Mouse (Mus musculus) 3T3-L1 (cell line): ENCODE data around the gene Rnf150.
A peak's percentile ranks its signal among the peaks of the same experiment; 100 is the strongest.
"Not testable (repeated sequence)": the region's sequence is repeated elsewhere in the genome, so short reads cannot be mapped to it uniquely, and the experiment has no call there.

Source experiments
- DNase-seq: peaks from one replicate; pipeline ENCODE4 v3.0.0-alpha.2; 2015; ENCODE audit warnings: low read depth, low spot score

The Rnf150 gene

GRCm38 (mm10) chr8:83074248-83074647, 211.1 kb downstream of the Rnf150 start:
- no peak for DNase-seq

DNA sequence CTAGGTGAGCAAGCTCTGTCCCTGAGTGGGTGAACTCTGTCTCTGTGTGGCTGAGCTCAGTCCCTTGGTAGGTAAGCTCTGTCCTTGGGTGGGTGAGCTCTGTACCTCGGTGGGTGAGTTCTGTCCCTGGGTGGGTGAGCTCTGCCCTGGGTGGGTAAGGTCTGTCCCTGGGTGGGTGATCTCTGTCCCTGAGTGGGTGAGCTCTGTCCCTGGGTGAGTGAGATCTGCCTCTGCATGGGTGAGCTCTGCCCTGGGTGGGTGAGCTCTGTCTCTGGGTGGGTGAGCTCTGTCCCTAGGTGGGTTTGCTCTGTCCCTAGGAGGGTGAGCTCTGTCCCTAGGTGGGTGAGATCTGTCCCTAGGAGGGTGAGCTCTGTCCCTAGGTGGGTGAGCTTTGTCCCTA, 213.5 kb downstream of the Rnf150 start:
- no peak for DNase-seq

GRCm38 (mm10) chr8:83077329-83077728, 214.2 kb downstream of the Rnf150 start:
- no peak for DNase-seq

GRCm38 (mm10) chr8:83078701-83079533, 215.8 kb downstream of the Rnf150 start:
- DNase-seq = no peak

- DNase-seq = no peak
These were observed 216.3 kb downstream of the Rnf150 start for GRCm38 (mm10) chr8:83079534-83079844.

GRCm38 (mm10) chr8:83081266-83081665, 218.1 kb downstream of the Rnf150 start:
- DNase-seq = no peak

- DNase-seq = not testable (repeated sequence)
These were observed 218.7 kb downstream of the Rnf150 start for GRCm38 (mm10) chr8:83081806-83082205.

GRCm38 (mm10) chr8:83082251-83082650, 219.1 kb downstream of the Rnf150 start:
- no peak for DNase-seq

- no peak for DNase-seq
These were observed 220.3 kb downstream of the Rnf150 start for GRCm38 (mm10) chr8:83083452-83083851.

DNA sequence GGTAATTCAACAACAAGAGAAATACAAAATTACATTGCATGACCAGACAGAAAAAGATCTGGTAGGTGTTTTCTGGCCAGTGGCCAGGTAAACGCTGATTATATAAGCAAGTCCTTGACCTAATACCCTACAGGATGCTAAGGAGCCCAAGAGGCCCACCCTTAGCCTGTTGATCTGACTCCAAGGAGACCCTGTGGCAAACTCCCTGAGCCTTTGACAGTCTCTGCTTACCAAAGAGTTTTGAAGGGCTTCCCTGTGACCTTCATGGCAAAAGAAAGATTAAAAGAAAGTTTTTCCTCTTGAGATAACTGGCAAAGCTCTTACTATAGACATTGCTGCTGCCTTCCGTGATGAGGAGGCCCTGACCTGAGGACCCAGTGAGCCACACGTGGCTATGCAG, 222.4 kb downstream of the Rnf150 start:
- no peak for DNase-seq

DNA sequence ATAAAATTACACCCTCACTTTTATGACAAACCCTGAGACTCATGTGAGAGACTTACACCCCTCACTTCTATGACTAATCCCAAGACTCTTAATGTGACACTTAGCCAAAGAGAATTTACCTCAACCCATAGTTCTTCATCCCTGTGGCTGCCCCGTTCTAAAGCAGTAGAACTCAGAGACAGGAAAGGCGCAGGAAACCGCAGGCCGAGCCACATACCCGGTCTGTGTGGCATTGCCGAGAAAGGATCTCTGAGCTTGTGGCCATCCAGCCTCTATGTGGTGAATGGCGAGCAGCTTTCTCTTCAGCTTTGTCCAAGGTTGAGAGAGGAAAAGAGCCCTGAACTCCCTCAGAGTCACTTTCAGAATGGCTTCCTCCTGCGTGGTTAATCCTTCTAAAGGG, 223.5 kb downstream of the Rnf150 start:
- no peak for DNase-seq

DNA sequence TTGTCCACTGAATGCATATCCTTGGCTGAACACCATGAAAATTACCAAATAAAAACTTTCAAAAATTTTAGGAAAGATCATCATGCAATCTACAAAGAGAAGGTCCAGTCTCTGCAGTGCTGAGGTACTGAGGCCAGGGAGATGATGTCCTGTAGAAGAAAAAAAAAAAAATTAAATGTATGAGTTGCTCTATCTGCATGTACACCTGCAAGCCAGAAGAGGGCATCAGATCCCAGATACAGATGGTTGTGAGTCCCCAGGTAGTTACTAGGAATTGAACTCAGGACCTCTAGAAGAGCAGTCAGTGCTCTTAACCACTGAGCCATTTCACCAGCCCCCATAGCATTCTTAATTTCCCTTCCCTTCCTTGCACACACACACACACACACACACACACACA, 224.4 kb downstream of the Rnf150 start:
- DNase-seq = no peak

DNA sequence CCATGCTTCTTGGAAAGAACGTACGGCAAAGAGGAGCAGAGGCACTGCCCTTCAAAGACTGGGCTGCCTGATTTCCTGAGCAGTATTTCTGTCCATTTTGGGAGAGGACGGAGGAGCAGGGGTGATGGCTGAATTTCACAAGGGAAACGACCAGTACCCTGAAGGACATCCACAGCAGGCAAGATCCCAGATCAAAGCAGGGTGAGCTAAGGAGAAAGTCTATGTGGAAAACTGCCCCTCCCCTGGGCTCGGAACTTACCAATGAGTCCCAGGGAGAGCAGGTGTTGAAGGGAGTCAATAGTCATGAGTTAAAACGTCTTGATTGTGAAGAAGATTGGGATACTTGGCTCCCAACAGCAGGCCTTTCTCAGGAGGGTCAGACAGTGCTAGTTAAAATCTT, 225.0 kb downstream of the Rnf150 start:
- DNase-seq = no peak

- DNase-seq = peak; percentile 90
These were observed 226.3 kb downstream of the Rnf150 start for GRCm38 (mm10) chr8:83089336-83089986.

DNA sequence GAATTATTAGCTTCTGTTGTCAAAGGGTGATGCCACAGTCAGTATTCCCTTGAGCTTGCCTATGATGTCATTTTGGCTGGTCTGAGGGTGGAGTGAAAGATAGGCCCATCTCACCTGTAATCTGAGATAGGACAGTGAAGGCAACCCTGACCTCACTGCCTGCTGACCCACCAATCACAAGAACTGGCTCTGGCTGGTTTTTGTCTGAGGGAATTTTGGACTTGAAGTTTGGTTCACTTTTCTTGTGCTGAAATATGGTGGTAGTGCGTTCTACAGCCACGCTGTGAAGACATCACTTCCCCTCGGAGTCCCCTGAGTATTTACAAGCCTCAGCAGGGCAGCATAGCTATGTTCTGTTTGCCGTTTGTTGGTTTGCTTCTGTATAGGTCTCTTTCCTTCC, 227.3 kb downstream of the Rnf150 start:
- DNase-seq = no peak

- DNase-seq = peak; percentile 50
These were observed 236.9 kb downstream of the Rnf150 start for GRCm38 (mm10) chr8:83100041-83100440.

DNA sequence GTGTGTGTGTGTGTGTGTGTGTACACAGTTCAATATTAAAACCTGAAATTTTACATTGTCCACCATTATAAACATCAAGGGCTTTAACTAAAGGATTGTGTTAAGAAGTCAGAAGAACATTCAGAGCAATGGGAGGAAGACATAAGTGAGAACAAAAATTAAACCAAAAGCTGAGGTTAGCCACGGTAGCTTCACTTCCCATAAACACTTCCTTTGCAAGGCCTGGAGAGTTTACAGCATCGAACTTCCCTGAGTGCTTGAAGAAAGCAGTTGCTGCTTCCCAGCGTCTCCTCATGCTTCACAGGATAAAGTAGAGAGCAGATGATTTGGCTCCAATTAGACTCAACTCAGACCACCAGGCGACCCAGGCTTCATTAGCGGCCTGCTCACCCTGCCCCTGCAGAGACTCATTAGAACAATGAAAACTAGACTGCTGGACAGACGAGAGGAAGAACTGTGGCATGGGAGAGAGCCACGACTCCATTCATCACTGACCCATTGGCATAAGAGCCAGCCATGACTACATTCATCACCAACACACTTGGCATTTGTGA, 239.9 kb downstream of the Rnf150 start:
- no peak for DNase-seq

GRCm38 (mm10) chr8:83103968-83104367, 240.8 kb downstream of the Rnf150 start:
- DNase-seq = no peak

- DNase-seq = no peak
These were observed 246.6 kb downstream of the Rnf150 start for GRCm38 (mm10) chr8:83109756-83110155.

DNA sequence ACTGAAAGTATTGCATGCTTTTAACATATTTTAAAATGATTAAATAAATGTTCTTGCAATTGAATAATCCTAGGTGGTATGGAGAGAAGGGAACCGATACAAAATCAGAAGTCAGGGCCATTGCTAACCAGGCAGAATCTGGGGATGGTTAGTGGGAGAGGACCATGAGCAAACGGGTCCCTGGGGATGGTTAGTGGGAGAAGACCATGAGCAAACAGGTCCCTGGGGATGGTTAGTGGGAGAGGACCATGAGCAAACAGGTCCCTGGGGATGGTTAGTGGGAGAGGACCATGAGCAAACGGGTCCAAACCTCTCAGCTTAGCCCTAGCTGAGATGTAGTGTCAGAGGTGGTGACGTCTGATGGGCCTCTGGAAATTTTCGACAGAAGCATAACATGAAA, 247.0 kb downstream of the Rnf150 start:
- DNase-seq = no peak

GRCm38 (mm10) chr8:83135086-83135485, 271.9 kb downstream of the Rnf150 start:
- DNase-seq = no peak

DNA sequence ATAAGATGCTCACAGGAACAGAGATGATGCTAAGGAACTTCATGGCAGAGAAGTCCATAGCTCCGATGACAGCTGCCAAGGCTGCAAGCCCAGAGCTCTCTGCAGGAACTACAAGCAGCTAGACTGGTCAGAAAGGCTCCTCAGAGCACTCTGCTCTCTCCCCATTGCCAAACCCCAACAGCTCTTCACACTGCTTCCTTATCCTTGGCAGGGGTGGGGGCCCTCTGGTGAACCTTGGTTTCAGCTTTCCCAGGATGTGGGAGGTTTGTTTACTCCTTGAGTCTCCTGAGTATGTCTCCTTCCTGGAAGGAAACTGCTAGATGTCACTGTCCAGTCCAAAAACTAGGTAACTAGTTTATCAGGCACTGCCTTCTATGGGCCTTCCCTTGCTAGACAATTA, 276.9 kb downstream of the Rnf150 start:
- DNase-seq = no peak

DNA sequence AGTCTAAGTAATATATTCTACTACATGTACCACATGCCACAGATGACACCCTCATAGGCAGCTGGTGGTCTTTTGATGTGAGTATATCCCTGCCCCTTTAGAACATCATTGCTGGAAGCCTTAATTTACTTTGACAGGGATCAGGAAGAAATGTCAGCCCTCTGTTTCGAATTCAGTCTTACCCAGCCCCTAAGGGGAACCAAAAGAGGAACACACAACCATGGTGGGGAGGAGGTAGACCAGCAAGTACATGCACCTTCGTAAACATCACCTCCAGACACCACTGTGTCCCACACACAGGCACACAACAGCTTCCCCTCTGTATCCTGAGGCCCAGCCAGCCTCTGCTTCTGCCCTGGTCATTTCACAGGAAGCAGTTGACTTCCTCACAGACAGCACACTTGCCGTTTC, 277.6 kb downstream of the Rnf150 start:
- DNase-seq = no peak
